Mouse (Mus musculus): ENCODE measurements around the gene Kctd5. TPM values are rescaled to one million over a fixed set of nuclear protein-coding genes. Genes with fewer than 3 reads are reported as not detected.
"Not testable (repeated sequence)": the region's sequence is repeated elsewhere in the genome, so short reads cannot be mapped to it uniquely, and the experiment has no call there.

The Kctd5 gene
- 13.5 and 19.1 TPM in 2 replicates for total RNA-seq (2014; fragmentation: Nextera tagmentation)
- total RNA-seq (2017) = 19.7 and 20.1 TPM in 2 replicates

GRCm38 (mm10) chr17:24072919-24073696, at the start of gene Kctd5:
Gene Kctd5, minus strand, starts transcription at chr17:24073485.
- peak; percentile 96 for ATAC-seq (replicated peaks; ENCODE audit: poor library complexity, severe bottlenecking)

- no peak for ATAC-seq (replicated peaks; ENCODE audit: poor library complexity, severe bottlenecking)
These were observed 46.2 kb upstream of the Kctd5 start for GRCm38 (mm10) chr17:24119446-24119845.

GRCm38 (mm10) chr17:24113031-24113430, 39.7 kb upstream of the Kctd5 start:
- ATAC-seq (replicated peaks; ENCODE audit: poor library complexity, severe bottlenecking) = no peak

DNA sequence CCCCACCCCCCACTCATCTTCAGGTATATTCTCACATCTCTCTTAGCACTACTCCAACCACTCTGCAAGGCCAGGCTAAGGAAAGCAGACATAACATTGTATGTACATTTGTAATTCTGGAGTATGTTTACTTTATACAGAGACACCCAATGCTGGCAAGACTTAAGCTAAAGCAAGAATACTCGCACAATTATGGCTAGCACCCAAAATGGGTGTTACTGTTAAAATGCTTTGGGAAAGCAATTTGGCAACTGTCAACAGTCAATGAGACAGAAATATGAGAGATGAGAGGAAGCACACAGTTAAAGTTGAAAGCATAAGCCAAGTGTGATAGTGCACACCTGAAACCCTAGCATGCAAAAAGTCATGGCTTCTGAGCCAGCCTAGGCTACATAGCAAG, 38.0 kb upstream of the Kctd5 start:
- no peak for ATAC-seq (replicated peaks; ENCODE audit: poor library complexity, severe bottlenecking)

GRCm38 (mm10) chr17:24108896-24109295, 35.6 kb upstream of the Kctd5 start:
- no peak for ATAC-seq (replicated peaks; ENCODE audit: poor library complexity, severe bottlenecking)

DNA sequence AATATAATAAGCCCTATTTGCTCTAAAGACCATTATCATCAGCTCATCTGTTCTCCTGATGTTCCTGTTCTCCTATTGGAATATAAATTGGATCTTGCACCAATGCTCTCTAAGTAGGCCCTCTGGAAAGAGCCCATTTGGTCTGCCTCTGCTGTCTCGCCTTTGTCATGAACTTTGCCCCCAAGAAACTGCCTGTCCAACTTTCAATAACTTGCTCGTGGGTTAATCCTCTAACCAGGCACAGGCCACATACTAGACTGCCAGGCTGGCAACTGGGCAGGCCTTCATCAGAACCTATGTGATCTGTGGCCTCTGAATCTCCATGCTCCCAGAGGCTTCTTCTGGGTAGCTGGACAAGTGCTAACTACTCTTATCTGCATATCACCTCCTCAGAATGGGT, 31.8 kb upstream of the Kctd5 start:
- ATAC-seq (replicated peaks; ENCODE audit: poor library complexity, severe bottlenecking) = no peak

GRCm38 (mm10) chr17:24098354-24098753, 25.1 kb upstream of the Kctd5 start:
- ATAC-seq (replicated peaks; ENCODE audit: poor library complexity, severe bottlenecking) = no peak

DNA sequence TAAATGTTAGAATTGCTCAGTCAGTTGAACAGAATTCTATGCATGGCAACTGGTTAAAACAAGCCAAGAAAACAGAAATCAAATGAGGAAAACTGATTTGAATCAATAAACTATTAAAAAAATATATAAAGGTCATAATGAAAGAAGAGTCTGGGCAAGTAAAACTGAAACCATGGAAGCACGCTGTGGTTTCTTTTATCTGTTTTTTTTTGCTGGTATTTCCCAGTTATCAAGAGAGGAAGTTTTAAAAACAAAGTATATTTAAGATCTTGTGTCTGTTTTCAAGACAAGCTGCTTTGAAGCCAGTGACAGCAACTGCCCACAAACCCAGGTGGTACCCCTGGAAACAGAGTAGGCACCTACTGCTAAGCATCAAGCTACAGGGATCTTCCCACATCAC, 17.3 kb upstream of the Kctd5 start:
- ATAC-seq (replicated peaks; ENCODE audit: poor library complexity, severe bottlenecking) = no peak

DNA sequence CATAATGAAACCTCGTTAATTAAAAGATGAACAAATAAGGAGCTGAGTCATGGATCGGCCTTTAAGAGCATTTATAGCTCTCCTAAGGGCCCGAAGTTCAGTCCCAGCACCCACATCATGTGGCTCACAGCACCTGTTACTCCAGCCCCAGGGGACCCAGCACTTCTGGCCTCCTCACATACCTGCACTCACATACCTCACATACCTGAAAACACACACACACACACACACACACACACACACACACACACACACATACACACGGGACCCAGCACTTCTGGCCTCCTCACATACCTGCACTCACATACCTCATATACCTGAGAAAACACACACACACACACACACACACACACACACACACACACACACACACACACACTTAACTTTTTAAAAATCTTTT, 13.1 kb upstream of the Kctd5 start:
- not testable (repeated sequence) for ATAC-seq (replicated peaks; ENCODE audit: poor library complexity, severe bottlenecking)

- no peak for ATAC-seq (replicated peaks; ENCODE audit: poor library complexity, severe bottlenecking)
These were observed 11.3 kb upstream of the Kctd5 start for GRCm38 (mm10) chr17:24084593-24084992.

- no peak for ATAC-seq (replicated peaks; ENCODE audit: poor library complexity, severe bottlenecking)
These were observed 3.8 kb upstream of the Kctd5 start for GRCm38 (mm10) chr17:24077101-24077500.

GRCm38 (mm10) chr17:24069531-24069930, 3.8 kb downstream of the Kctd5 start:
- 0 out of 2 replicates have a peak, but pooled peaks have one; percentile 16 for ATAC-seq (replicated peaks; ENCODE audit: poor library complexity, severe bottlenecking)

DNA sequence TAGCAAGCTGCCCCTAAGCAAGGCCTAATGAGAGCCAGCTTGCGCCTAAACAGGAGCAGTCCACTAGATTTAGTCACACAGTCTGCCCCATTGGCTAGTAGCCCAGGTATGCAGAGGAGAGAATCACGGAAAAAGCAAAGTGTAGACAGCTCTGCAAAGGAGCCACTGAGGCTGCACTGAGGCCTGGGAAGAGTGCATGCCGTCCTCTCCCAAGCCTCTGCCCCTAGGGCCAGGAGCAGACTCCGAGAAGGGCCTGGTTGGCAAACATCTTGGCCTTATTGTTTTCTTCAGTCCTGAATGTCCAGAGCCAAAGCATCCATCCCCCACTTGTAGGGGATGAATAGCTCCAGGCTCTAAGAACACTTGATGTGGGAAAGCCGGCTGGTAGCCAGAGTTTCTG, 5.0 kb downstream of the Kctd5 start:
- no peak for ATAC-seq (replicated peaks; ENCODE audit: poor library complexity, severe bottlenecking)

- no peak for ATAC-seq (replicated peaks; ENCODE audit: poor library complexity, severe bottlenecking)
These were observed 10.7 kb downstream of the Kctd5 start for GRCm38 (mm10) chr17:24062459-24063155.

GRCm38 (mm10) chr17:24057730-24058245, 15.5 kb downstream of the Kctd5 start:
- no peak for ATAC-seq (replicated peaks; ENCODE audit: poor library complexity, severe bottlenecking)

DNA sequence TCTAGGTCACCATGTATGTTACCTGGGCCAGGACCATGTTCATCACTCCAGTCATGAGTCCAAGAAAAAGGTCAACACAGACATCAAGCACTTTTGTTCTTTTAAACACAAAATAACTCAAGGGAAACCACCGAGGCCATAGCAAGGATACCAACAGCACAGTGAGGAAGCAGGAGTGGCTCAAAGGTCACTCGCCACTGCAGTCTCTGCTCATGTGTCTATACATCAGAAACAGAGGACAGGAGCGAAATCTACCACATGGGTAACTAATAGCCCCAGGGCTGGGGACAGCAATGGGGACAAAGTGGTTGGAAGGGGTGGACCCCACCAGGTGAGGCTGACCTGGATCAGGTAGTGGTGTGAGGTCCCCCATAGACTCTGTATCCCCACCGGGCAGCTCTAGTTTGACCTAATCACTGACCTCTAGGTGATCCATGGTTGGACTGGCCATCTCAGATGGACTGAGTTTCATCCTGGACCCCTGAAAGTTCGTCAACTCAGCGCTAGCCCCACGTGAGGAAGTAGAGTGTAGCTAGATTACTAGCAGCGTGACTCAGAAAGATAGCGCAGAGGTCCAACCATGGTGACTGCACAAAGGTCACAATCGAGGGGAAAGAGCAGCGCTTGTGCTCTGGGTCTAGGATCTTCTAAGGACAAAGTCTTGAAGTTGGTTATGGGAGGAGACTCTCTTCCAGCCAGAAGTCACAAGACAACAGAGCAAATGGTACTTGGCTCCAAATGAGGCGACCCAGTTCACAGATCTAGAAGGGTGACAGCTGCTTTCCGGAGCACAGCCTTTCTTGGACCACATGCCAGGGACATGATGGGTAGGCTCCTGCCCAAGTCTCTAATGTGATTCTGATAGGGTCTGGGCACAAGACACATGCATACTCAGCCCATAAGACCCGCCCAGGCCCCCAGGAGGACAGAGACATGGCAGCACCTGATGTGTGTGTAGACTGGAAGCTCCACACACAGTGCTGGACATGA, 16.4 kb downstream of the Kctd5 start:
- ATAC-seq (replicated peaks; ENCODE audit: poor library complexity, severe bottlenecking) = no peak

DNA sequence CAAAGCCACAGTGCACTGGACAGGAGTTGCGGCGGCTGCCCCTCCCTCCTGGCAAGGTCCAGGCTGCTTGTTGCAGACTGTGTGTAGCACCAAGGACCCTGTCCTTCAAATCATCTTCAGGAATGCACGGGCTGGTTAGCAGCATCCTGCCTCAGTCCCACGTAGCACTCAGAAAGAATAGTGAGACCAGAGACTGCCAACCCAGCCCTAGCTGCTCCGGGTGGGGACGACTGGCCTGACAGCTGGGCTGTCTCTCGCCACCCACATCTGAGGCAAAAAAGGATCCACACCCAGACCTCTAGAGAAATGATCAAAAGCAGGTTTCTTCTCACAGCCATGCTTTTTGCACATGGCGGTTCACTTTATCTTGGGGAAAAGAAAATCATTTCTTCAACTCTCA, 24.3 kb downstream of the Kctd5 start:
- ATAC-seq (replicated peaks; ENCODE audit: poor library complexity, severe bottlenecking) = no peak

- ATAC-seq (replicated peaks; ENCODE audit: poor library complexity, severe bottlenecking) = no peak
These were observed 25.2 kb downstream of the Kctd5 start for GRCm38 (mm10) chr17:24048053-24048452.

GRCm38 (mm10) chr17:24046026-24046425, 27.3 kb downstream of the Kctd5 start:
- ATAC-seq (replicated peaks; ENCODE audit: poor library complexity, severe bottlenecking) = no peak; the same call in 1 of the 2 replicates

- no peak for ATAC-seq (replicated peaks; ENCODE audit: poor library complexity, severe bottlenecking)
These were observed 27.7 kb downstream of the Kctd5 start for GRCm38 (mm10) chr17:24045608-24046007.

All from granulocyte monocyte progenitor cell, adult 5-6 weeks (primary cell).